Mouse (Mus musculus) thymus, postnatal 0 days (tissue): ENCODE measurements around the gene Fam199x. TPM values are rescaled to one million over a fixed set of nuclear protein-coding genes. Genes with fewer than 3 reads are reported as not detected.

ENCODE experiments used
- polyA plus RNA-seq: library from polyadenylated mRNA; unstranded; fragments of >200 nt; fragmentation: Nextera tagmentation; extraction: Ambion mirVana; gene quantifications from 2 replicates; pipeline ENCODE4 v1.2.1, GENCODE M21; 2015

Gene Fam199x
- polyA plus RNA-seq, 1 experiment from 2014 or later, result 4.0 TPM

Other genes starting within 250 kb of the Fam199x start
- gene Plp1, start 226.9 kb upstream of the Fam199x start, polyA plus RNA-seq, result 0.73 and 0.75 TPM in 2 replicates
- gene Rab9b, start 180.8 kb upstream of the Fam199x start, polyA plus RNA-seq, result not detected in 2 replicates
- not detected in 2 replicates for gene H2bfm, start 122.3 kb upstream of the Fam199x start, polyA plus RNA-seq
- gene Tmsb15b2, start 74.1 kb upstream of the Fam199x start, polyA plus RNA-seq, result 61.3 and 62.1 TPM in 2 replicates
- 4.0 and 9.2 TPM in 2 replicates for gene Tmsb15l, start 72.7 kb upstream of the Fam199x start, polyA plus RNA-seq
- 47.4 and 55.3 TPM in 2 replicates for gene Tmsb15b1, start 72.7 kb upstream of the Fam199x start, polyA plus RNA-seq
- gene Zcchc18, start 56.4 kb upstream of the Fam199x start, polyA plus RNA-seq, result 2.7 and 3.5 TPM in 2 replicates
- gene Slc25a53, start 11.3 kb upstream of the Fam199x start, polyA plus RNA-seq, result 12.1 and 12.3 TPM in 2 replicates
- gene Esx1, start 72.5 kb downstream of the Fam199x start, polyA plus RNA-seq, result 0.09 TPM in 1 of 2 replicates, not detected in the other